Mouse (Mus musculus): ENCODE results near the gene Adora2a. TPM values are rescaled to one million over a fixed set of nuclear protein-coding genes. Genes with fewer than 3 reads are reported as not detected.
"Not testable (repeated sequence)": the region's sequence is repeated elsewhere in the genome, so short reads cannot be mapped to it uniquely, and the experiment has no call there.

Adora2a gene
- 2.1 and 2.4 TPM in 2 replicates for polyA plus RNA-seq (2015; fragmentation: Nextera tagmentation; extraction: Ambion mirVana)

DNA sequence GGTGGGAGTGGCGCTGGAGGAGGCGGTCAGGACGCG, at the start of gene Adora2a:
Gene Adora2a, plus strand, starts transcription at position 6 of the 36 bp plus-strand sequence.
- H3K27me3 ChIP-seq: peaks cover 37% of the 10 kb centered on the region

DNA sequence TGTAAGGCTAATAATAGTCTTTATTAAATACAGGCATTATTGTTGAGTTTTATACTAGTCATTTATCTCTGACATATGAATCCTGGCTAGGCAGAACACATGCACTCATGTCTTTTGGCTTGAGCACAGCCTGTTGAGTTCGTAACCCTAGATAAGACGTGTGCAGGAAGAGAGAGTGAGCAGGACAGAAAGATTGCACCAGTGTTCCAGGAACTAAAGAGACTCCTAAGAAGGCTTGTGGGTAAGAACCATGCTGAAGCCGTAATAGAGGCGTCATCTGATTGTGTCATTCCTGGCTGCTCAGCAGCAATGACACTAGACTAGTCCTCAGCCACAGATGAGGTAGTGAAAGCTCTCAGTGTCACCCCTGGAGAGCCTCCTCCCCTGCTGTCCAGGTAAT, 43.7 kb upstream of the Adora2a start:
- no peak overlapping the region for H3K9ac ChIP-seq
- no peaks in the 10 kb centered on the region for H3K4me1 ChIP-seq
- no peak for ATAC-seq (ENCODE audit: insufficient number of reproducible peaks, low FRiP score, low TSS enrichment, low read depth)
- no peaks in the 10 kb centered on the region for H3K9me3 ChIP-seq (replicated peaks)
- 90% methylated on average over 4 of the region's 4 CpGs for WGBS
- no peak overlapping the region for H3K4me2 ChIP-seq (replicated peaks)
- H3K4me3 ChIP-seq (replicated peaks): no peak overlapping the region
- H3K27me3 ChIP-seq: no peaks in the 10 kb centered on the region
- no peak overlapping the region for H3K27ac ChIP-seq (replicated peaks)
- H3K36me3 ChIP-seq: peaks cover 54% of the 10 kb centered on the region

More for the DNA sequence above, at the start of gene Adora2a:
- Histone ChIP-seq H3K36me3 (peaks cover 5% of the 10 kb centered on the region; the same call in 1 of the 2 replicates), H3K4me3 (replicated peaks) (peak within 1 kb of the TSS; percentile 47), H3K4me1 (peaks cover 22% of the 10 kb centered on the region), H3K9ac (0 out of 2 replicates have a peak within 1 kb of the TSS, but pooled peaks have one; percentile 21), H3K4me2 (replicated peaks) (peak within 1 kb of the TSS; percentile 79), H3K9me3 (replicated peaks) (no peaks in the 10 kb centered on the region), H3K27ac (replicated peaks) (no peak within 1 kb of the TSS)
- ATAC-seq (ENCODE audit: insufficient number of reproducible peaks, low FRiP score, low TSS enrichment, low read depth): 0 out of 2 replicates have a peak, but pooled peaks have one; percentile 8
- WGBS: 4% methylated on average over 4 of the region's 4 CpGs

DNA sequence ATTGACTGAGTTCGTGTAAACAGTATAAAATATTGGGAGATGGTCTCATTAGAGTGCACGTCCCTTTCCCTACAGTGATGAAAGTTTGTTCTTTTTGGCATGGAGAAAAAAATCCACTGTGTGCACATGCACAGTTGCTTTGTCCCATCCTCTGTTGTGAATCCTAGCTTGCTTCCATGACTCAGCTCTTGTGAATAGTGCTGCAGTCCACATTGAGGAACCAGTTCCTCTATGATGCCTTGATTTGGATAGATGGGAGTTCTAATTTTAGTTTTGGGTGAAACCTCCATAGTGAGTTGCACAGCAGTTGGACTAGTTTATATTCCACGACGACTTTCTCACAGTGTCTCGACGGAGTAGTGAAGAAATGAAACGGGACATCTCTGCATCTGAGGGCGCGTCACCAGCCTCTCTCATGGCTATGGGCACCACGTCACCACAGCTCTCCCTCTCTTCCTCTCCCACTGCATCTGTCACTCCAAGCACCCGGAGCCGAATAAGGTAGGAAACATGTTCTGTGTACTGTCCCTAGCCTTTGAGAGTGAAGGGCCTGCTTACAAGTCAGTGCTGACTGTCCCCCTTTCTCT, 40.2 kb upstream of the Adora2a start:
- Histone ChIP-seq H3K27me3 (no peaks in the 10 kb centered on the region), H3K36me3 (peaks cover 46% of the 10 kb centered on the region), H3K4me3 (replicated peaks) (no peak overlapping the region), H3K4me2 (replicated peaks) (no peak overlapping the region), H3K27ac (replicated peaks) (no peak overlapping the region), H3K9ac (no peak overlapping the region), H3K4me1 (no peaks in the 10 kb centered on the region), H3K9me3 (replicated peaks) (no peaks in the 10 kb centered on the region)
- 91% methylated on average over 12 of the region's 12 CpGs for WGBS
- no peak for ATAC-seq (ENCODE audit: insufficient number of reproducible peaks, low FRiP score, low TSS enrichment, low read depth)

DNA sequence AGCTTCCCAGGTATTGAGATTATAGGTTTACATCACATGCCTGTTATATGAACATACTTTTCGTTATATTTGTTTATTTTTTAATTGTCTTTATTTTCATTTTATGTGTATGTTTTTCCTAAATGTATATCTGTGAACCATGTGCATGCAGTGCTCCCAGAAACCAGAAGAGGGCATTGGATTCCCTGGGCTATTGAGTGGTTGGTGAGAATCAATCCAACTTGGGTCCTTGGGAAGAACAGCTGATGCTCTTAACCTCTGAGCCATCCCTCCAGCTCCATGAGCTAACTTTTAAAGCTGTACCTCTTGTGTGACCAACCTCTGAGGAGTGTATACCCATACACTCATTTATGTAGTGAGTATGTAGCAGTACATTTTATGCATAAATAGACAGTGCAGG, 39.2 kb upstream of the Adora2a start:
- Histone ChIP-seq H3K9me3 (replicated peaks) (no peaks in the 10 kb centered on the region), H3K4me2 (replicated peaks) (no peak overlapping the region), H3K4me1 (no peaks in the 10 kb centered on the region), H3K9ac (no peak overlapping the region), H3K4me3 (replicated peaks) (no peak overlapping the region), H3K27me3 (no peaks in the 10 kb centered on the region), H3K27ac (replicated peaks) (no peak overlapping the region), H3K36me3 (peaks cover 48% of the 10 kb centered on the region)
- no peak for ATAC-seq (ENCODE audit: insufficient number of reproducible peaks, low FRiP score, low TSS enrichment, low read depth)
- 86% methylated on average over 1 of the region's 1 CpGs for WGBS

DNA sequence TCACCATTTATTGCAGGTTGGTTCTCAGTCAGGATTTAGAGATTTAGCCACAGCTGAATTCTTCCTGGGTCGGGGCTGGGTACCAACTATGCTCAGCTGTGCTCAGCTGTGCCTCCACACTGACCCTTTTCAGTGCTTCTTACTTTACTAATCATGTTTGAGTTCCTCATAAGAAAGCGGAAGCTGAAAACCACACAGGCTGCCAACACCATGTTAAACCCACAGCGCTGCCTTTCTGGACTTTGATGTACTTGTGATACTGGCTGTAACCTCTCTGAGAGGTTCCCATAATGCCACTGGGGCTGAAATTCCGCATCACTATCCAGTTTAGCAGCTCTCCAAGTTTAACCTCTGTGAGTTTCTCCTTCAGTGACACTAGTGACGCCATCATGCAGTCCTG, 34.0 kb upstream of the Adora2a start:
- no peak for ATAC-seq (ENCODE audit: insufficient number of reproducible peaks, low FRiP score, low TSS enrichment, low read depth)
- no peak overlapping the region for H3K4me2 ChIP-seq (replicated peaks)
- no peaks in the 10 kb centered on the region for H3K4me1 ChIP-seq
- H3K9me3 ChIP-seq (replicated peaks): no peaks in the 10 kb centered on the region
- 91% methylated on average over 5 of the region's 5 CpGs for WGBS
- H3K27ac ChIP-seq (replicated peaks): no peak overlapping the region
- H3K4me3 ChIP-seq (replicated peaks): no peak overlapping the region
- no peaks in the 10 kb centered on the region for H3K27me3 ChIP-seq
- peaks cover 32% of the 10 kb centered on the region for H3K36me3 ChIP-seq
- no peak overlapping the region for H3K9ac ChIP-seq

DNA sequence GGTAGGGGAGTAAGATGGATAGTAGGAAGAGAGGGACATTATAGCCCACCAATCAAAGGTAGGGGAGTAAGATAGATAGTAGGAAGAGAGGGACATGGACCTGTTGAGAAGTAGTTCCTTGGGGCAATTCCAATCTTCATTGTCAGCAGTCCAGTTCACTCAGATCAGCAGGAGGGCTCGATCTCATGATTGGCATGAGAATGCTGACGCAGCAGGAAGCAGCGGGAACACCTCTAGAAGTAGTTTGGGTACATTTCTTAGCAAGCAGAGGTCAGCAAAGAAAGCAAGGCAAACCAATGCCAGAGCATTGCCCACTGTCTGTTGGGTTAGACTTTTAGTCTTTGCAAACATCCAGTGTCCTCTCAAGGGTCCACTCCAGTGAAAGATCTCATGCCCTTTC, 32.9 kb upstream of the Adora2a start:
- H3K27me3 ChIP-seq: no peaks in the 10 kb centered on the region
- H3K36me3 ChIP-seq: peaks cover 32% of the 10 kb centered on the region
- no peaks in the 10 kb centered on the region for H3K9me3 ChIP-seq (replicated peaks)
- no peaks in the 10 kb centered on the region for H3K4me1 ChIP-seq
- ATAC-seq (ENCODE audit: insufficient number of reproducible peaks, low FRiP score, low TSS enrichment, low read depth): no peak
- no peak overlapping the region for H3K27ac ChIP-seq (replicated peaks)
- 90% methylated on average over 3 of the region's 3 CpGs for WGBS
- H3K4me3 ChIP-seq (replicated peaks): no peak overlapping the region
- H3K9ac ChIP-seq: no peak overlapping the region
- no peak overlapping the region for H3K4me2 ChIP-seq (replicated peaks)

DNA sequence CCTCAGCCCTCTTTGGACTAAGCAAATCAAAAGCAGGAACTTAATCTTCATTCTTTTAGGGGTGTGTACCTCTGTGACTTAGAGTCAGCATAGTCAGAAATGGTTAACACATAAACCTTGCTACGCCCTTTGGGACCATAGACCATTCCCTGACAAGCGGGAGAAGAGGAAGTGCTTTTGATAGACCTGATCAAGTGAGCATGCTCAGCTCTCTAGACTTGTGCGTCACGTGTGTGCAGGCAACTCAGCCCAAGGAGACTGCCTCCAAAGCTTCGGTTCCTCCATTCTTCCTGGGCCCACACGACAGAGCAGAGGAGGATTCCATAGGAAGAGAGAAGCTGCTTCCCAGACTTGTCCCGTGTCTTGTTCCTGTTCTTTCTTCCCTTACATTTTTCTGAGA, 28.1 kb upstream of the Adora2a start:
- Histone ChIP-seq H3K9me3 (replicated peaks) (no peaks in the 10 kb centered on the region), H3K4me3 (replicated peaks) (no peak overlapping the region), H3K27ac (replicated peaks) (no peak overlapping the region), H3K4me1 (no peaks in the 10 kb centered on the region), H3K9ac (no peak overlapping the region), H3K36me3 (peaks cover 14% of the 10 kb centered on the region; the same call in 1 of the 2 replicates), H3K4me2 (replicated peaks) (no peak overlapping the region), H3K27me3 (no peaks in the 10 kb centered on the region)
- no peak for ATAC-seq (ENCODE audit: insufficient number of reproducible peaks, low FRiP score, low TSS enrichment, low read depth)
- 78% methylated on average over 7 of the region's 7 CpGs for WGBS

DNA sequence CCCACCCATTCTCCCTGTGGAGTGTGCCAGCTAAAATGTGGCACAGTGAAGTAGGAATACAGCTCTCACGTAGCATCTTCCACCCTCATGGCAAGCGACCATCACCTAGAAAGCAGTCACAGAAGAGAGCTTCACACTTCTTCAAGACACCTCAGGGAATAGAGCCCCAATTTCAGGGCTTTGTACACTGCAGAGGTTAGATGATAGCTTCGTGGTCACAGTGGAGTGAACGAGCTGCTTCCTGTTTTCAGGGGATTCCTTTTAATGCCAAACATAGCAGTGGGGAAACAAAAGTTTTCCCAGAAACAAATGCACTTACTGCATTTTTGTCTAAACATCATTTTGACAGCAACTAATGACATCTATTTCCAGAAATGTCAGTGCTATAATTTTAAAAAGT, 27.3 kb upstream of the Adora2a start:
- 0 out of 2 replicates have a peak, but pooled peaks cover 8% of the 10 kb centered on the region for H3K36me3 ChIP-seq
- no peak overlapping the region for H3K4me2 ChIP-seq (replicated peaks)
- no peaks in the 10 kb centered on the region for H3K9me3 ChIP-seq (replicated peaks)
- H3K9ac ChIP-seq: no peak overlapping the region
- H3K27ac ChIP-seq (replicated peaks): no peak overlapping the region
- no peaks in the 10 kb centered on the region for H3K4me1 ChIP-seq
- WGBS: 54% methylated on average over 4 of the region's 4 CpGs
- no peak for ATAC-seq (ENCODE audit: insufficient number of reproducible peaks, low FRiP score, low TSS enrichment, low read depth)
- H3K27me3 ChIP-seq: no peaks in the 10 kb centered on the region
- no peak overlapping the region for H3K4me3 ChIP-seq (replicated peaks)

DNA sequence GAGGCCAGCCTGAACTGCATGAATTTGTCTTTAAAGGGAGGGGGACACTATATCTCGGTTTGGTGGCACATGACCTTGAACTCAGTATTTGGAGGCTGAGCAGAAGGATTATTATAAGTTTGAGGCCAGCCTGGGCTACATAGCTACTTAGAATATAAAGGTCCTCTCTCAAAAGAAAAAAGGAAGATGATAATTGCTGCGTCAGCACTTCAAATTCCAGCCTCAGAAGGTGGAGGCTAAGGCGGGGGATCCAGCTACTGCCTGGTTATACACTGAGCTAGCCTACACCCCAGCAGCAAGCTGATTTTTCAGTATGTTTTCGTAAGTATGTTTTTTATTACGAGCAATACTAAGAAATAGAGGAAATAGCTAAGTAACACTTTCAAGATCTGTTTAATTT, 26.0 kb upstream of the Adora2a start:
- 83% methylated on average over 5 of the region's 5 CpGs for WGBS
- Histone ChIP-seq H3K27ac (replicated peaks) (no peak overlapping the region), H3K4me3 (replicated peaks) (no peak overlapping the region), H3K4me1 (no peaks in the 10 kb centered on the region), H3K9me3 (replicated peaks) (no peaks in the 10 kb centered on the region), H3K36me3 (0 out of 2 replicates have a peak, but pooled peaks cover 8% of the 10 kb centered on the region), H3K27me3 (no peaks in the 10 kb centered on the region), H3K4me2 (replicated peaks) (no peak overlapping the region), H3K9ac (no peak overlapping the region)
- no peak for ATAC-seq (ENCODE audit: insufficient number of reproducible peaks, low FRiP score, low TSS enrichment, low read depth)

DNA sequence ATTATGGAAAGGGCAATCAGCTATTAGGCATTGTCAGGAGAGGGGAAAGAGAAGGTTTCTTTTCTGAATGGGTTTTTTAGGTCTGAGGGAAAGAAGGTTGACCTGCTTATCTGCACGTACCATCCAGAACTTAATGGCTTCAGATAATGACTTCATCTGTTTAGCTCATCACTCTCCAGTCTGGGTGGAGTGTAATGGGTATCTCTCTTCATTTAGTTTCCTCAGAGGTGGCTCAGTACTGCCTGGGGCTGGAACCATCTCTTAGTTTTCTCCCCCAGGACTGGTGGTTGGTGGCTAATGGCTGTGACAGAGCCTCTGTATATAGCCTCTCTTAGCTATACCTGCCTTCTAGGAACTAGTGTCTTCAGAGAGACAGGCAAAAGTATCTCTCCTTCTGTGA, 25.3 kb upstream of the Adora2a start:
- no peak overlapping the region for H3K4me2 ChIP-seq (replicated peaks)
- H3K9me3 ChIP-seq (replicated peaks): no peaks in the 10 kb centered on the region
- H3K4me1 ChIP-seq: no peaks in the 10 kb centered on the region
- no peak overlapping the region for H3K27ac ChIP-seq (replicated peaks)
- H3K27me3 ChIP-seq: no peaks in the 10 kb centered on the region
- no peak for ATAC-seq (ENCODE audit: insufficient number of reproducible peaks, low FRiP score, low TSS enrichment, low read depth)
- 77% methylated on average over 1 of the region's 1 CpGs for WGBS
- H3K9ac ChIP-seq: no peak overlapping the region
- H3K36me3 ChIP-seq: peaks cover 8% of the 10 kb centered on the region; the same call in 1 of the 2 replicates
- no peak overlapping the region for H3K4me3 ChIP-seq (replicated peaks)

DNA sequence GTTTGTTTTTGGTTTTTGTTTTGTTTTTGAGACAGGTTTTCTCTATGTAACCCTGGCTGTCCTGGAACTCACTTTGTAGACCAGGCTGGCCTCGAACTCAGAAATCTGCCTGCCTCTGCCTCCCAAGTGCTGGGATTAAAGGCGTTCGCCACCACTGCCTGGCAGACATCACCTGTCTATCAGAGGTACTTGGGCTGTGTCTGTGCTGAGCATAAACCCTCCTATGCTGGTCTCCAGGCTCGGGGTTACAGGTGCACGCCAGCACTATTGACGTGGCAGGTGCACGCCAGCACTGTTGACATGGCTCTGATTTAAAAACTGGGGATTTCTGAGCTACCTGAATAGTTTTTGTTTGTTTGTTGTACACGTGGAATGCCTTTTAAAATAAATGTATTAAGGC, 24.5 kb upstream of the Adora2a start:
- H3K36me3 ChIP-seq; H3K9me3 ChIP-seq (replicated peaks); H3K4me3 ChIP-seq (replicated peaks); ATAC-seq (ENCODE audit: insufficient number of reproducible peaks, low FRiP score, low TSS enrichment, low read depth); H3K9ac ChIP-seq; H3K4me2 ChIP-seq (replicated peaks); H3K27me3 ChIP-seq; H3K27ac ChIP-seq (replicated peaks); H3K4me1 ChIP-seq: not testable (repeated sequence)
- 90% methylated on average over 8 of the region's 8 CpGs for WGBS

DNA sequence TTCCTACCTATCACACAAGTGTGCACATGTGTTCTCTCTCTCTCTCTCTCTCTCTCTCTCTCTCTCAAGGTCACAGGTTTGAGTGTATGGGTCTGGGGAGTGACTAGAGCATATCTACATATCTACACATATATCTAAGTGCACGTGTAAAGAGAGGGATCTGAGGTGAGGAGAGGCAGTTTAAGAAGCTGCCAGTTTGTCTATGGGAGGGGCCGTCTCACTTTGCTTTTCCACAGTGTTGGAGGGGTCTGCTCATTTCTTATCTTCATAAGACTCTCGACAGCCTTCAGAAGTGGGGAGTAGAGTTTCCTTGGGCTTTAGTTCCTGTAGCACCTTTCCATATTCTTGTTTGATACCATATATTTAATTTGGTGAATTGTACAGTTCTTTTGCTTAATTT, 23.4 kb upstream of the Adora2a start:
- ATAC-seq (ENCODE audit: insufficient number of reproducible peaks, low FRiP score, low TSS enrichment, low read depth): no peak
- H3K4me1 ChIP-seq: no peaks in the 10 kb centered on the region
- no peak overlapping the region for H3K9ac ChIP-seq
- H3K9me3 ChIP-seq (replicated peaks): no peaks in the 10 kb centered on the region
- H3K27ac ChIP-seq (replicated peaks): no peak overlapping the region
- H3K4me2 ChIP-seq (replicated peaks): no peak overlapping the region
- H3K4me3 ChIP-seq (replicated peaks): no peak overlapping the region
- H3K36me3 ChIP-seq: peaks cover 8% of the 10 kb centered on the region; the same call in 1 of the 2 replicates
- whole genome bisulfite sequencing: 78% methylated on average over 3 of the region's 3 CpGs
- H3K27me3 ChIP-seq: no peaks in the 10 kb centered on the region

Measured in embryonic facial prominence, embryonic 15.5 days (tissue).